Mouse (Mus musculus): ENCODE measurements around the gene Ikbke. TPM values are rescaled to one million over a fixed set of nuclear protein-coding genes. Genes with fewer than 3 reads are reported as not detected.

Ikbke gene
- polyA plus RNA-seq, 1 experiment from 2014 or later: 1.3 TPM

GRCm38 (mm10) chr1:131296726-131297125 is 17.3 kb upstream of the Ikbke start:
- H3K36me3 ChIP-seq: peaks cover 89% of the 10 kb centered on the region
- H3K4me1 ChIP-seq: no peaks in the 10 kb centered on the region
- no peaks in the 10 kb centered on the region for H3K27me3 ChIP-seq (ENCODE audit: low read depth, poor library complexity, severe bottlenecking)
- H3K4me3 ChIP-seq: no peak overlapping the region
- H3K27ac ChIP-seq: no peak overlapping the region
- 93% methylated on average over 7 of the region's 7 CpGs for WGBS
- no peaks in the 10 kb centered on the region for H3K9me3 ChIP-seq (replicated peaks)
- DNase-seq (ENCODE audit: low spot score): no peak

GRCm38 (mm10) chr1:131295200-131295599 is 15.8 kb upstream of the Ikbke start:
- Histone ChIP-seq H3K9me3 (replicated peaks) (no peaks in the 10 kb centered on the region), H3K4me1 (no peaks in the 10 kb centered on the region), H3K4me3 (no peak overlapping the region), H3K36me3 (peaks cover 85% of the 10 kb centered on the region), H3K27me3 (ENCODE audit: low read depth, poor library complexity, severe bottlenecking) (no peaks in the 10 kb centered on the region), H3K27ac (no peak overlapping the region)
- WGBS: 96% methylated on average over 8 of the region's 8 CpGs
- no peak for DNase-seq (ENCODE audit: low spot score)

GRCm38 (mm10) chr1:131293922-131294250 is 14.5 kb upstream of the Ikbke start:
- H3K9me3 ChIP-seq (replicated peaks): no peaks in the 10 kb centered on the region
- H3K4me1 ChIP-seq: no peaks in the 10 kb centered on the region
- WGBS: 99% methylated on average over 2 of the region's 2 CpGs
- no peak overlapping the region for H3K4me3 ChIP-seq
- DNase-seq (ENCODE audit: low spot score): no peak
- H3K27ac ChIP-seq: no peak overlapping the region
- no peaks in the 10 kb centered on the region for H3K27me3 ChIP-seq (ENCODE audit: low read depth, poor library complexity, severe bottlenecking)
- peaks cover 84% of the 10 kb centered on the region for H3K36me3 ChIP-seq

GRCm38 (mm10) chr1:131293221-131293921 is 14.0 kb upstream of the Ikbke start:
- Histone ChIP-seq H3K9me3 (replicated peaks) (no peaks in the 10 kb centered on the region), H3K4me1 (no peaks in the 10 kb centered on the region), H3K27ac (no peak overlapping the region), H3K4me3 (no peak overlapping the region), H3K27me3 (ENCODE audit: low read depth, poor library complexity, severe bottlenecking) (no peaks in the 10 kb centered on the region), H3K36me3 (peaks cover 80% of the 10 kb centered on the region)
- 91% methylated on average over 4 of the region's 4 CpGs for WGBS
- DNase-seq (ENCODE audit: low spot score): no peak

GRCm38 (mm10) chr1:131290648-131291047 is 11.2 kb upstream of the Ikbke start:
- H3K36me3 ChIP-seq: peaks cover 64% of the 10 kb centered on the region
- WGBS: 61% methylated on average over 2 of the region's 2 CpGs

GRCm38 (mm10) chr1:131288938-131289337 is 9.5 kb upstream of the Ikbke start:
- DNase-seq (ENCODE audit: low spot score): no peak
- 94% methylated on average over 6 of the region's 6 CpGs for WGBS
- Histone ChIP-seq H3K27ac (no peak overlapping the region), H3K36me3 (peaks cover 49% of the 10 kb centered on the region), H3K4me3 (no peak overlapping the region), H3K9me3 (replicated peaks) (no peaks in the 10 kb centered on the region), H3K27me3 (ENCODE audit: low read depth, poor library complexity, severe bottlenecking) (no peaks in the 10 kb centered on the region), H3K4me1 (no peaks in the 10 kb centered on the region)

More at GRCm38 (mm10) chr1:131290648-131291047, 11.2 kb upstream of the Ikbke start:
- DNase-seq (ENCODE audit: low spot score): peak; percentile 66
- Histone ChIP-seq H3K27ac (no peak overlapping the region), H3K9me3 (replicated peaks) (no peaks in the 10 kb centered on the region), H3K27me3 (ENCODE audit: low read depth, poor library complexity, severe bottlenecking) (no peaks in the 10 kb centered on the region), H3K4me1 (no peaks in the 10 kb centered on the region), H3K4me3 (no peak overlapping the region)

GRCm38 (mm10) chr1:131287267-131287666 is 7.9 kb upstream of the Ikbke start:
- H3K27ac ChIP-seq: no peak overlapping the region
- H3K36me3 ChIP-seq: peaks cover 35% of the 10 kb centered on the region
- H3K27me3 ChIP-seq (ENCODE audit: low read depth, poor library complexity, severe bottlenecking): no peaks in the 10 kb centered on the region
- DNase-seq (ENCODE audit: low spot score): no peak
- no peak overlapping the region for H3K4me3 ChIP-seq
- WGBS: 77% methylated on average over 2 of the region's 2 CpGs
- no peaks in the 10 kb centered on the region for H3K4me1 ChIP-seq
- no peaks in the 10 kb centered on the region for H3K9me3 ChIP-seq (replicated peaks)

GRCm38 (mm10) chr1:131286803-131287202 is 7.4 kb upstream of the Ikbke start:
- Histone ChIP-seq H3K27me3 (ENCODE audit: low read depth, poor library complexity, severe bottlenecking) (no peaks in the 10 kb centered on the region), H3K4me3 (no peak overlapping the region), H3K27ac (no peak overlapping the region), H3K9me3 (replicated peaks) (no peaks in the 10 kb centered on the region), H3K36me3 (peaks cover 30% of the 10 kb centered on the region), H3K4me1 (no peaks in the 10 kb centered on the region)
- DNase-seq (ENCODE audit: low spot score): no peak
- 78% methylated on average over 5 of the region's 5 CpGs for WGBS

GRCm38 (mm10) chr1:131284616-131285015 is 5.2 kb upstream of the Ikbke start:
- Histone ChIP-seq H3K27ac (no peak overlapping the region), H3K27me3 (ENCODE audit: low read depth, poor library complexity, severe bottlenecking) (no peaks in the 10 kb centered on the region), H3K9me3 (replicated peaks) (no peaks in the 10 kb centered on the region), H3K36me3 (peaks cover 19% of the 10 kb centered on the region), H3K4me3 (no peak overlapping the region), H3K4me1 (peaks cover 2% of the 10 kb centered on the region; the same call in 1 of the 2 replicates)
- no peak for DNase-seq (ENCODE audit: low spot score)
- 84% methylated on average over 4 of the region's 4 CpGs for WGBS

- Histone ChIP-seq H3K36me3 (peaks cover 15% of the 10 kb centered on the region), H3K27me3 (ENCODE audit: low read depth, poor library complexity, severe bottlenecking) (no peaks in the 10 kb centered on the region), H3K4me3 (no peak overlapping the region), H3K27ac (no peak overlapping the region), H3K4me1 (peaks cover 6% of the 10 kb centered on the region), H3K9me3 (replicated peaks) (no peaks in the 10 kb centered on the region)
- WGBS: 97% methylated on average over 1 of the region's 1 CpGs
- DNase-seq (ENCODE audit: low spot score): no peak
These were observed 4.8 kb upstream of the Ikbke start for GRCm38 (mm10) chr1:131284167-131284566.

- 77% methylated on average over 4 of the region's 4 CpGs for WGBS
- DNase-seq (ENCODE audit: low spot score): no peak
- peaks cover 3% of the 10 kb centered on the region; the same call in 1 of the 2 replicates for H3K36me3 ChIP-seq
- no peaks in the 10 kb centered on the region for H3K27me3 ChIP-seq (ENCODE audit: low read depth, poor library complexity, severe bottlenecking)
- H3K4me3 ChIP-seq: no peak overlapping the region
- peaks cover 22% of the 10 kb centered on the region for H3K4me1 ChIP-seq
- H3K9me3 ChIP-seq (replicated peaks): no peaks in the 10 kb centered on the region
- no peak overlapping the region for H3K27ac ChIP-seq
These were observed 2.3 kb upstream of the Ikbke start for GRCm38 (mm10) chr1:131281731-131282130.

- no peaks in the 10 kb centered on the region for H3K27me3 ChIP-seq (ENCODE audit: low read depth, poor library complexity, severe bottlenecking)
- no peak for DNase-seq (ENCODE audit: low spot score)
- 53% methylated on average over 3 of the region's 3 CpGs for WGBS
- H3K4me3 ChIP-seq: no peak overlapping the region
- H3K9me3 ChIP-seq (replicated peaks): no peaks in the 10 kb centered on the region
- H3K27ac ChIP-seq: no peak overlapping the region
- H3K36me3 ChIP-seq: no peaks in the 10 kb centered on the region
- H3K4me1 ChIP-seq: peaks cover 29% of the 10 kb centered on the region
These were observed 874 bp upstream of the Ikbke start for GRCm38 (mm10) chr1:131280280-131280679.

GRCm38 (mm10) chr1:131278606-131279455 is 575 bp downstream of the Ikbke start:
- Histone ChIP-seq H3K36me3 (no peaks in the 10 kb centered on the region), H3K4me1 (peaks cover 37% of the 10 kb centered on the region), H3K9me3 (replicated peaks) (no peaks in the 10 kb centered on the region), H3K27ac (peak overlapping the region; percentile 79), H3K27me3 (ENCODE audit: low read depth, poor library complexity, severe bottlenecking) (no peaks in the 10 kb centered on the region), H3K4me3 (peak overlapping the region; percentile 40)
- no peak for DNase-seq (ENCODE audit: low spot score)
- WGBS: 45% methylated on average over 8 of the region's 8 CpGs

All from limb, embryonic 10.5 days (tissue).